Mouse (Mus musculus) lung, embryonic 15.5 days (tissue): ENCODE results near the gene Timm13. TPM values are rescaled to one million over a fixed set of nuclear protein-coding genes. Genes with fewer than 3 reads are reported as not detected.
A peak's percentile ranks its signal among the peaks of the same experiment; 100 is the strongest.

Experiments
- ATAC-seq: fragments of 200-750 bp; cut with Nextera tagmentation; 2 replicates; pipeline ENCODE4 v1.8.0; 2017; ENCODE audit warnings: moderate number of reproducible peaks, borderline replicate concordance; ENCODE audit not compliant: low FRiP score, low TSS enrichment; ENCODE audit errors: extremely low read depth
- H3K27ac ChIP-seq: fragments of 300-500 bp; sonication (generic); 2 replicates; pipeline ENCODE4 v1.5.1; 2015; ENCODE audit warnings: moderate library complexity, mild to moderate bottlenecking, inconsistent platforms
- H3K27me3 ChIP-seq: fragments of 300-500 bp; sonication (generic); 2 replicates; pipeline ENCODE4 v1.6.1; 2015; ENCODE audit warnings: inconsistent platforms
- H3K36me3 ChIP-seq: fragments of 300-500 bp; sonication (generic); 2 replicates; pipeline ENCODE4 v1.6.1; 2015; ENCODE audit warnings: inconsistent platforms
- H3K4me1 ChIP-seq: fragments of 300-500 bp; sonication (generic); 2 replicates; pipeline ENCODE4 v1.6.1; 2015; ENCODE audit warnings: inconsistent platforms
- H3K4me2 ChIP-seq: fragments of 300-500 bp; sonication (generic); 2 replicates; pipeline ENCODE4 v1.6.1; 2015; ENCODE audit warnings: inconsistent platforms, mild to moderate bottlenecking, moderate library complexity
- H3K4me3 ChIP-seq: fragments of 300-500 bp; sonication (generic); 2 replicates; pipeline ENCODE4 v1.5.1; 2015; ENCODE audit warnings: mild to moderate bottlenecking, inconsistent platforms
- H3K9ac ChIP-seq: fragments of 300-500 bp; sonication (generic); 2 replicates; pipeline ENCODE4 v1.6.1; 2015; ENCODE audit warnings: inconsistent platforms
- H3K9me3 ChIP-seq: fragments of 300-500 bp; sonication (generic); 2 replicates; pipeline ENCODE4 v1.6.1; 2016; ENCODE audit warnings: inconsistent platforms
- WGBS: fragments of 180-500 bp; shearing (Covaris S2); methylation state at CpG from one replicate; pipeline ENCODE4 v1.1.7; 2015; 5-methylcytosine and 5-hydroxymethylcytosine counted together
- polyA plus RNA-seq: library from polyadenylated mRNA; unstranded; fragments of >200 nt; fragmentation: Nextera tagmentation; extraction: Ambion mirVana; gene quantifications from 2 replicates; pipeline ENCODE4 v1.2.1, GENCODE M21; 2015

Timm13 gene
- polyA plus RNA-seq, 1 experiment from 2014 or later: 305 TPM

DNA sequence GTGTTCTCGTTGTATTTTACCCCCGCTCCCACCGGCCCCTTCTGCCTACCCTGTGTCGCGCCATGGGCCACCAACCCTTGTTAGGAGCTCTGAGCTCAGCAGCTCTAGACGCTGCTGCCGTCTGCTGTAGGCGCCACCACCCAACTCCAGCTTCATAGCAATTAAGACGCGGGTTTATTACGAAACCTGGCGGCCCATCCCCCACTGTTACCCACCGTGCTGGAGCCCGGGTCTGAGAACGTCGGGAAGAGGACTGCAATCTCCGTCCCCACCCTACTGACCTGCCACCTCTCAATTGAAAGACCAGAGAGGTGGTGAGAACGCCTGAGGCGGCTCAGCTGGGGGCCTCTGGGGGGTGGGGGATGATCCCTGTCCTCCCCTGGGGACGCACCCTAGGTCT is 31.4 kb upstream of the Timm13 start:
- peak overlapping the region; percentile 59 for H3K4me3 ChIP-seq
- no peak for ATAC-seq
- peak overlapping the region; percentile 80 for H3K4me2 ChIP-seq
- WGBS: 1% methylated on average over 20 of the region's 20 CpGs
- H3K27me3 ChIP-seq: peaks cover 30% of the 10 kb centered on the region
- H3K4me1 ChIP-seq: peaks cover 66% of the 10 kb centered on the region
- 0 out of 2 replicates have a peak overlapping the region, but pooled peaks have one; percentile 49 for H3K27ac ChIP-seq
- H3K9ac ChIP-seq: peak overlapping the region; percentile 62
- H3K36me3 ChIP-seq: no peaks in the 10 kb centered on the region
- no peaks in the 10 kb centered on the region for H3K9me3 ChIP-seq

DNA sequence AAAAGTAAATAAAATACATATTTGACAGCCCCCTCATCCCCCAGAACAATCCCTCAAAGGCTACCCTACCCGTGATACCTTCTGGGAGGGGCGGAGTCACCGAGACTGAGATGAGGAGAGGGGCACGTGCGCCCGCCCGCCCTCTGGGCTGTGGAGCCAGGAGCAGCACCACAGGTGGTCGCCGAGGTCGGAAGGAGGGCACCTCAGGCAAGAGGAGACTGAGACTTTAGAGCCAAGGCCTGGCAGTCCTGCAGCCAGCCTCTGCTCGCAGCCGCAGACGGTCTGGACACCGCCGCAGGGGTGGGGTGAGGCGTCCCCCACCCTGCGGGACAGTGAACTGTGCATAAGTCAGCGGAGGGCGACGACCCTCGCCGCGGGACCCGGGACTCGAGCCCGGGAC is 30.9 kb upstream of the Timm13 start:
- Histone ChIP-seq H3K27ac (no peak overlapping the region), H3K9me3 (no peaks in the 10 kb centered on the region), H3K4me1 (peaks cover 61% of the 10 kb centered on the region), H3K36me3 (no peaks in the 10 kb centered on the region), H3K9ac (peak overlapping the region; percentile 62), H3K4me2 (peak overlapping the region; percentile 80), H3K27me3 (peaks cover 30% of the 10 kb centered on the region), H3K4me3 (peak overlapping the region; percentile 59)
- 2% methylated on average over 26 of the region's 26 CpGs for WGBS
- ATAC-seq: no peak

DNA sequence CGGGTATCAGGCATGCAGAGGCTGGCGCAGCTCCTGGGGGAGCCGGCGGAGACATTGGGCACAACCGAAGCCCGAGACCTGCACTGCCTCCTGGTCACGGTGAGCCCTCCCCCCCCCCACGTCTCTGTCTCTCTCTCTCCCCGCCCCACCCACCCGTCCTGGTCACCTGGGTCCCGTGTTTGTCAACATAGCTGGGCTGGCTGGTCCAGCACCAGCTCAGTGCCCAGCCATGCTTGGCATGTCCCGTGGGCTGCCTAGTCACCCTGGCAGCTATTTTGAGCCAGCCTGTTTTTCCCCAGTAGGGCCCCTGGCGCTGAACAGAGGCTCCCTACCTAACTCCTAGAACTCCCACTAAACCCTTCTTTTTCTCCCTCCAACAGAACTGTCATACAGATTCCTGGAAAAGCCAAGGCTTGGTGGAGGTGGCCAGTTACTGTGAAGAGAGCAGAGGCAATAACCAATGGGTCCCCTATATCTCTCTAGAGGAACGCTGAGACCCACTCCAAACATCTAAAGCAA is 30.4 kb upstream of the Timm13 start:
- Histone ChIP-seq H3K36me3 (no peaks in the 10 kb centered on the region), H3K4me3 (peak overlapping the region; percentile 59), H3K4me1 (peaks cover 56% of the 10 kb centered on the region), H3K4me2 (peak overlapping the region; percentile 80), H3K27me3 (peaks cover 30% of the 10 kb centered on the region), H3K9me3 (no peaks in the 10 kb centered on the region), H3K27ac (no peak overlapping the region), H3K9ac (peak overlapping the region; percentile 62)
- WGBS: 4% methylated on average over 11 of the region's 14 CpGs
- ATAC-seq: no peak

DNA sequence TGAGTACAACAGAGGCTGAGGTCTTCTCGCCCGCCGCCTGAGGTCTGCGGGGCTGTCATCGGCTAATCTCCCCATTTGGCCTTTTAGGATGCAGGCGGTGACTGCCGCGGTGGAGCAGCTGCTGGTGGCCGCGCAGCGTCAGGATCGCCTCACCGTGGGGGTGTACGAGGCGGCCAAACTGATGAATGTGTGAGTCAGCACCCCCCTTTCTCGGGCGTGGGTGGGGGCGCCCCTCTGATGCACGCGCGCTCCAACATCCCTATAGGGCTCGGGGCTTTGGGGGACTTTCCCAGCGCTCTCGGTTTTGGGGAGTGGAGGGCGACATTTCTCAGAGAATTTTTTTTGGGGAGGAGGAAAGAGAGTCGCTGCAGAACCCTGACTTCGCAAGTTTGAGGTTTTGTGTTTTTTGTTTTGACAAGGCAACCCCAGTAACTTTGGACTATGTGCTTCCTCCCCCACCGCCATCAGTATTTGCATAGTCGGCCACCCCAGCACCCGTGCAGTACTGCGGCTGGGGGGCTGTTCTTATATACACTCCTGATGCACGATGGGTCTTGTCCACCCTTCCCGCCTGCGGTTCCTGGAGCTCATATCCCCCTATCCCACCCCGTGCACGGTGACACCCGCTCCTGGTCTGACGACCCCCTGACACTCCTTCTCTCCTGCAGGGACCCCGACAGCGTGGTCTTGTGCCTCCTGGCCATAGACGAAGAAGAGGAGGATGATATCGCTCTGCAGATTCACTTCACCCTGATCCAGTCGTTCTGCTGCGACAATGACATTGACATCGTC is 29.8 kb upstream of the Timm13 start:
- Histone ChIP-seq H3K27me3 (peaks cover 30% of the 10 kb centered on the region), H3K4me2 (peak overlapping the region; percentile 80), H3K9ac (peak overlapping the region; percentile 62), H3K4me3 (peak overlapping the region; percentile 59), H3K27ac (peak overlapping the region; percentile 75), H3K36me3 (no peaks in the 10 kb centered on the region), H3K9me3 (no peaks in the 10 kb centered on the region), H3K4me1 (peaks cover 50% of the 10 kb centered on the region)
- under 1% methylated on average over 45 of the region's 45 CpGs for WGBS
- ATAC-seq: no peak

DNA sequence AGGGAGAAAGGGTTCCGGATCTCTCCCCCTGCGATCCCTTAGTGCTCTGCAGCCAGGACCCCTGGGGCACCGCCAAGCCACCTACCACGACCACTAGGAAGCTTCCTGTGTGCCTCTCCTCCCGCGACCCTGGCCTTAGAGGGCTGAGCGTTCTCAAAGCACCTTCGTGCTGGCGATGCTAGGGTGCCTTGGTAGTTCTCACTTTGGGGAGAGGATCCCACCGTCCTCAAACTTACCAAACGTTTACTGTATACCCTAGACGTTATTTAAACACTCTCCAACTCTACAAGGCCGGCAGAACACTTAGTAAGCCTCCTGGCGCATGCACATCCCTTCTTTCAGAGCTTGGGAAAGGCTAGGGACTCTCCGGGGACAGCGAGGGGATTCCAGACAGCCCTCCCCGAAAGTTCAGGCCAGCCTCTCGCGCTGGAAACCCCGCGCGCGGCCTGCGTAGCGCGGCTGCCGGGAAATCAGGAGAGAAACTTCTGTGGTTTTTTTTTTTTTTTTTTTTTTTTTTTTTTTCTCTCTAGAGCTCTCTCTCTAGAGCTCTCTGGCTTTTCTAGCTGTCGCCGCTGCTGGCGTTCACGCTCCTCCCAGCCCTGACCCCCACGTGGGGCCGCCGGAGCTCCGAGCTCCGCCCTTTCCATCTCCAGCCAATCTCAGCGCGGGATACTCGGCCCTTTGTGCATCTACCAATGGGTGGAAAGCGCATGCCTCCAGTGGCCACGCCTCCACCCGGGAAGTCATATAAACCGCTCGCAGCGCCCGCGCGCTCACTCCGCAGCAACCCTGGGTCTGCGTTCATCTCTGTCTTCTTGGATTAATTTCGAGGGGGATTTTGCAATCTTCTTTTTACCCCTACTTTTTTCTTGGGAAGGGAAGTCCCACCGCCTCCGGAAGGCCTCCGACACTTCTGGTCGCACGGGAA is 28.8 kb upstream of the Timm13 start, which contains the start of gene Gadd45b:
Gadd45b (plus strand) TSS at position 775 of the 928 bp plus-strand sequence.
- H3K4me2 ChIP-seq: peak within 1 kb of the TSS; percentile 95
- under 1% methylated on average over 56 of the region's 56 CpGs for WGBS
- peaks cover 28% of the 10 kb centered on the region for H3K27me3 ChIP-seq
- peak within 1 kb of the TSS; percentile 95 for H3K27ac ChIP-seq
- peak within 1 kb of the TSS; percentile 59 for H3K4me3 ChIP-seq
- peaks cover 44% of the 10 kb centered on the region for H3K4me1 ChIP-seq
- ATAC-seq: peak; percentile 89
- H3K9me3 ChIP-seq: no peaks in the 10 kb centered on the region
- H3K36me3 ChIP-seq: no peaks in the 10 kb centered on the region
- H3K9ac ChIP-seq: peak within 1 kb of the TSS; percentile 65

DNA sequence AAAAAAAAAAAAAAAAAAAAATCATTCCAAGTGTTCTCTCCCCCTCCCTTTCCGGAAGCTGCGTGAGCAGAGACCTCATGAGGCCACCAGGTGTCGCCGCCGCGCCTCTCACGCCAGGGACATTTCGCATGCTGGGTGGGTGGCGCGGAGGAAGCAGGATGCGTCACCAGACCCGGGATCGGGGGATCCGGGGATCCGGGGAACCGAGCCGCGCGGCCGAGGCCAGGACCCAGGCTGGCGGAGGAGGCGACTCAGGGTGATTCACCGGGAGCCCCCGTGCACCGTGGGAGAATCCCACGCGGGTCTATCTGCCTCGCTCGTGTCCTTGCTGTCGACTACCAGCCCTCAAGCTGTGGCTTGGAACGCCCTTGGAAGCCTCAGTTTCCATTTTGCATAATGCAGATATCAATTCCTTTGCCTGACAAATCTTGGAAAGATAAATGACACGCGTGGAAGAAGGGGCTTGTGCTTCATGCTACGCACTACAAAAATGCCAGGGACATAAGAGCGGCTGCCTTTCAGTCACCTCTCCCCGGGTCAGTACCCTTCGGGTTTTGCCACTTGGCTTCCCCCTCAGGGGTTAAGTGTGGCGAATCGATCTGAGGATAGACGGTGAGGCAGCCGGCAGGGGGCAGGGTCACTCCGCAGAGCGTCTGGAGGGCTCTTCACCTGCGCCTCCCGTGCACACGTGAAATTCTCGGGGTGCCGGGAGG is 28.0 kb upstream of the Timm13 start:
- peak; percentile 17 for ATAC-seq
- peak overlapping the region; percentile 95 for H3K4me2 ChIP-seq
- under 1% methylated on average over 48 of the region's 48 CpGs for WGBS
- H3K27me3 ChIP-seq: peaks cover 21% of the 10 kb centered on the region
- peak overlapping the region; percentile 58 for H3K4me3 ChIP-seq
- peak overlapping the region; percentile 95 for H3K27ac ChIP-seq
- H3K9me3 ChIP-seq: no peaks in the 10 kb centered on the region
- H3K4me1 ChIP-seq: peaks cover 41% of the 10 kb centered on the region
- no peaks in the 10 kb centered on the region for H3K36me3 ChIP-seq
- H3K9ac ChIP-seq: peak overlapping the region; percentile 65

DNA sequence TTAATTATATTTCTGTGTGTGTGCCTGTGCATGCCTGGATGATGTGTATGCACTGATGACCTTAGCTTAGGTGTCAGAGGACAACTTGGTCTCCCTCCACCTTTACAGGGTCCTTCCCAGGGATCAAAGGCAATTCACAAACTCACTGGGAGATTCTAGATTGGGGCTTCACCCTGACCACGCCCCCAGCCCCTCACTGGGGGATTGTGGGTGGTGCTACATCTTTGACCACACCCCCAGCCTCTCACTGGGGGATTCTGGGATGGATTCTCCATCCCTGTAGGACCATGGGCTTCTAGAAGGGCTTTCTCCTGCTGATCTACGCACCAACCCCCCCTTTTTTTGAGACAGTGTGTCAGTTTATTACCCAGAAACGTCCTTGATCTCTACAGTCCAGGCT is 24.7 kb upstream of the Timm13 start:
- no peaks in the 10 kb centered on the region for H3K36me3 ChIP-seq
- no peak overlapping the region for H3K9ac ChIP-seq
- no peak for ATAC-seq
- H3K4me3 ChIP-seq: no peak overlapping the region
- H3K9me3 ChIP-seq: no peaks in the 10 kb centered on the region
- no peaks in the 10 kb centered on the region for H3K27me3 ChIP-seq
- peaks cover 25% of the 10 kb centered on the region for H3K4me1 ChIP-seq
- no peak overlapping the region for H3K27ac ChIP-seq
- WGBS: 38% methylated on average over 3 of the region's 3 CpGs
- no peak overlapping the region for H3K4me2 ChIP-seq

DNA sequence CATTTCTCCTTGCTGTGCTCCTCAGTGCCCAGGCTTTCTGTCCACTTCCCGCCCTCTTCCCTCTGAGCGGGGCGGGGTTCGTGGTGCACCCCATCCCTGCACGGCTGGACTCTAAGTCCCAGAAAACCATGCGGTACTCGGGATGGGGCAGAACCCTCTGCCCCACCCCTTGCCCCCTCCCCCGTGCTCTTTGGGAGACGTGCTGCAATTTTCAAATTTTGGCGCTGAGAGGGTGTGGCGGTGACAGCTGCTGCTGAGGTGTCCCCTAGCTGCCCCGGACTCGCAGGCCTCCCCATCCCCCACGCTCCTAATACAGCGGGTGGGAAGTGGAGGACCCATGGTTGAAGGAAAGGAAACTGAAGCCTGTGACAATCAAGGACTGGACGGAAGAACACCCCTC is 21.2 kb upstream of the Timm13 start:
- H3K4me1 ChIP-seq: peaks cover 29% of the 10 kb centered on the region
- H3K9ac ChIP-seq: peak overlapping the region; percentile 43
- peak overlapping the region; percentile 58 for H3K4me2 ChIP-seq
- no peaks in the 10 kb centered on the region for H3K27me3 ChIP-seq
- ATAC-seq: peak; percentile 71
- no peaks in the 10 kb centered on the region for H3K36me3 ChIP-seq
- WGBS: 5% methylated on average over 16 of the region's 16 CpGs
- H3K4me3 ChIP-seq: peak overlapping the region; percentile 31
- peak overlapping the region; percentile 75 for H3K27ac ChIP-seq
- no peaks in the 10 kb centered on the region for H3K9me3 ChIP-seq

DNA sequence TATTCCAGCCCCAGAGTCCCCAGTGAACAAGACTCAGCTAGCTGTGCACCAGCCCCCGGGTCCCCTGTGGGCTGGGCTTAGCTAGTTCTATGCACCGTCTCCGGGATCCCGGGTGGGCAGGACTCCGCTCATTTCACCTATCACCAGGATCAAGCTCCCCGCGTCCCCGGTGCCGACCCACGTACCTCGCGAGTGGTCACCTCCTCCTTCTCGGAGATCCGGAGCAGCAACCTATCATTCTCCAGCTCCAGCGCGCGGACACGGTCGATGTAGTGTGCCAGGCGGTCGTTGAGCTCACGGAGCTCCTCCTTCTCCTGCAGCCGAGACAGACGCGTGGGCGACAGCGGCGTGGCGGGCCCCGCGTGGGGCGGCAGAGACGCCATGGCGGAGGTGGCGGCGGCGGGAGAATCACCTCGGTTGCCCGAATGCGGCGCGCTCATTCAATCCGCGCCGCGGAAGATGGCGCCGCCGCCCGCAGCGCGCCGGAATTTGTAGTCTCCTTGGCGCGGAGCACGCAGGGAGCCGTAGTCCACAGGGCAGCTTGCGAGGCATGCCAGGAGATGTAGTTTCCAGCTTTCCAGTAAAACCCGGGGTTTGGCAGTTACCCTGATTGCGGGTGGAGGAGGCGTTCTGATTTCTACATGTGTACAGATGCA is 17.1 kb upstream of the Timm13 start, which contains the start of gene Lmnb2:
Lmnb2 (minus strand) TSS at position 467 of the 656 bp plus-strand sequence.
- peak; percentile 35; the same call in 1 of the 2 replicates for ATAC-seq
- Histone ChIP-seq H3K4me1 (peaks cover 37% of the 10 kb centered on the region), H3K36me3 (peaks cover 14% of the 10 kb centered on the region), H3K9ac (peak within 1 kb of the TSS; percentile 88), H3K9me3 (no peaks in the 10 kb centered on the region), H3K4me2 (peak within 1 kb of the TSS; percentile 95), H3K27me3 (no peaks in the 10 kb centered on the region), H3K27ac (peak within 1 kb of the TSS; percentile 83), H3K4me3 (peak within 1 kb of the TSS; percentile 99)
- under 1% methylated on average over 61 of the region's 61 CpGs for WGBS

DNA sequence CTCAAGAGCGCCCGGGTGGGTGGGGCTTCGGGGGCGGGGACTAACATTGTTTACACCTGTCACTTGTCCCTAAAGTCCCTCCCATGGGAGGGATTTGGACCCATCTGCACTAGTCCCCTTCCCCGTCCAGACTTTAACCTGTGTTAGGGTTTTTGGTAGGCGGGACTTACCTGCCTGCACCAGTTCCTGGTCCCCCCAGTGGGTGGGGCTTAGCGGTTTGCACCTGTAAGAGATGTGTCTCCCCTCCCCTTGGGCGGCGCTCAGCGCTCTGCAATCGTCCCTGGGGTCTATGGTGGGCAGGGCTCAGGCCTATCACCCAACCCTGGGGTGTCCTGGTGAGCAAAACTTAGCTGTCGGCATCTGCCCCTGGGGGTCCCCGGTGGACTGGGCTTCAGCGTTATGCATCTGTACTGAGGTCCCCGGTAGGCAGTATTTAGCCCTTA is 16.6 kb upstream of the Timm13 start:
- peak overlapping the region; percentile 88 for H3K9ac ChIP-seq
- 3% methylated on average over 15 of the region's 15 CpGs for WGBS
- no peaks in the 10 kb centered on the region for H3K27me3 ChIP-seq
- peak overlapping the region; percentile 99 for H3K4me3 ChIP-seq
- H3K27ac ChIP-seq: peak overlapping the region; percentile 83
- no peaks in the 10 kb centered on the region for H3K9me3 ChIP-seq
- peaks cover 31% of the 10 kb centered on the region for H3K4me1 ChIP-seq
- peak; percentile 35; the same call in 1 of the 2 replicates for ATAC-seq
- peaks cover 18% of the 10 kb centered on the region for H3K36me3 ChIP-seq
- peak overlapping the region; percentile 95 for H3K4me2 ChIP-seq
